Mouse (Mus musculus) olfactory bulb, adult 2 months (tissue): ENCODE data around the gene Slc25a20.

Source experiments
- CTCF ChIP-seq: fragments of 200-500 bp; IDR thresholded peaks from 2 replicates; pipeline ENCODE4 v1.5.1; 2012; ENCODE audit warnings: low read depth, mild to moderate bottlenecking, low read length, moderate library complexity; ENCODE audit not compliant: insufficient read depth
- POLR2A ChIP-seq: fragments of 200-500 bp; IDR thresholded peaks from 2 replicates; pipeline ENCODE4 v1.6.1; 2012; ENCODE audit warnings: mild to moderate bottlenecking, low read depth, low read length, moderate library complexity; ENCODE audit not compliant: insufficient read depth

DNA sequence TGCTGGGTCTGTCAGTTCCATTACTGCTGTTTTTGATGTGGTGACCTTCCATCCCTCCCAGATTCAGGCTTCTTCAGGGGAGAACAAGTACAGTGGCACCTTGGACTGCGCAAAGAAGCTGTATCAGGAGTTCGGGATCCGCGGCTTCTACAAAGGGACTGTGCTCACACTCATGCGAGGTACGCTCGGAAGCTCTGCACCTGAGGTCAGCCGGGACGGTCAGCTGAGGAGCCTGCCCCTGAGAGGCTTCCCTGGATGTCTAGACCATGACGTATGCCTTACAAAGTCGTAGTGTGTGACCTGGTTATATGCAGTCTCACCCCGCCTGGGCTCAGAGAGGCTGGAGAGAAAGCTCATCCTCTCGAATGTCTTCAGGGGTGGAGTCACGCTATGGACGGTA, 18.1 kb downstream of the Slc25a20 start:
- TF ChIP-seq CTCF (no peak), POLR2A (no peak)
